Mouse (Mus musculus) erythroblast, embryonic 14.5 days (primary cell): ENCODE data around the gene Dph1. TPM values are rescaled to one million over a fixed set of nuclear protein-coding genes. Genes with fewer than 3 reads are reported as not detected.
A peak's percentile ranks its signal among the peaks of the same experiment; 100 is the strongest.

Source experiments
- H3K27me3 ChIP-seq: 2 replicates; pipeline ENCODE4 v1.6.1; 2012; ENCODE audit warnings: inconsistent platforms; ENCODE audit not compliant: control insufficient read depth
- H3K36me3 ChIP-seq: 2 replicates; pipeline ENCODE4 v1.6.1; 2012; ENCODE audit warnings: mild to moderate bottlenecking, inconsistent platforms; ENCODE audit not compliant: control insufficient read depth
- H3K4me1 ChIP-seq: 2 replicates; pipeline ENCODE4 v1.6.1; 2012; ENCODE audit warnings: inconsistent platforms; ENCODE audit not compliant: control insufficient read depth
- H3K4me3 ChIP-seq: replicated peaks from 2 replicates; pipeline ENCODE3; 2012; ENCODE audit warnings: moderate library complexity, mild to moderate bottlenecking, inconsistent platforms
- H3K9me3 ChIP-seq: 2 replicates; pipeline ENCODE4 v1.6.1; 2012; ENCODE audit warnings: low read length, inconsistent platforms, mixed read lengths; ENCODE audit not compliant: control insufficient read depth
- GATA1 ChIP-seq: IDR thresholded peaks from 2 replicates; pipeline ENCODE4 v1.6.1; 2012; ENCODE audit warnings: low read length, inconsistent platforms, mixed read lengths
- TAL1 ChIP-seq: IDR thresholded peaks from 3 replicates; pipeline ENCODE4 v1.6.1; 2012; ENCODE audit warnings: low read length, inconsistent platforms, mixed read lengths
- polyA plus RNA-seq: library from polyadenylated mRNA; stranded (reverse); fragments of >175 nt; gene quantifications from 2 replicates; pipeline ENCODE4 v1.2.3, GENCODE M21; 2012

The Dph1 gene
- polyA plus RNA-seq, 1 experiment: 1.4 TPM

- H3K4me3 ChIP-seq: no peak overlapping the region
- H3K27me3 ChIP-seq: peaks cover 97% of the 10 kb centered on the region
- no peaks in the 10 kb centered on the region for H3K36me3 ChIP-seq
- TF ChIP-seq GATA1 (no peak), TAL1 (no peak)
- peaks cover 27% of the 10 kb centered on the region for H3K4me1 ChIP-seq
- H3K9me3 ChIP-seq: peaks cover 18% of the 10 kb centered on the region; the same call in 1 of the 2 replicates
Observed at GRCm38 (mm10) chr11:75196131-75196530, 5.1 kb upstream of the Dph1 start.

GRCm38 (mm10) chr11:75194850-75195461, 3.9 kb upstream of the Dph1 start:
- H3K4me3 ChIP-seq: peak overlapping the region; percentile 7
- peaks cover 18% of the 10 kb centered on the region; the same call in 1 of the 2 replicates for H3K9me3 ChIP-seq
- peaks cover 94% of the 10 kb centered on the region for H3K27me3 ChIP-seq
- H3K4me1 ChIP-seq: peaks cover 39% of the 10 kb centered on the region
- H3K36me3 ChIP-seq: no peaks in the 10 kb centered on the region
- no peak for TF ChIP-seq TAL1
- TF ChIP-seq GATA1: no peak

DNA sequence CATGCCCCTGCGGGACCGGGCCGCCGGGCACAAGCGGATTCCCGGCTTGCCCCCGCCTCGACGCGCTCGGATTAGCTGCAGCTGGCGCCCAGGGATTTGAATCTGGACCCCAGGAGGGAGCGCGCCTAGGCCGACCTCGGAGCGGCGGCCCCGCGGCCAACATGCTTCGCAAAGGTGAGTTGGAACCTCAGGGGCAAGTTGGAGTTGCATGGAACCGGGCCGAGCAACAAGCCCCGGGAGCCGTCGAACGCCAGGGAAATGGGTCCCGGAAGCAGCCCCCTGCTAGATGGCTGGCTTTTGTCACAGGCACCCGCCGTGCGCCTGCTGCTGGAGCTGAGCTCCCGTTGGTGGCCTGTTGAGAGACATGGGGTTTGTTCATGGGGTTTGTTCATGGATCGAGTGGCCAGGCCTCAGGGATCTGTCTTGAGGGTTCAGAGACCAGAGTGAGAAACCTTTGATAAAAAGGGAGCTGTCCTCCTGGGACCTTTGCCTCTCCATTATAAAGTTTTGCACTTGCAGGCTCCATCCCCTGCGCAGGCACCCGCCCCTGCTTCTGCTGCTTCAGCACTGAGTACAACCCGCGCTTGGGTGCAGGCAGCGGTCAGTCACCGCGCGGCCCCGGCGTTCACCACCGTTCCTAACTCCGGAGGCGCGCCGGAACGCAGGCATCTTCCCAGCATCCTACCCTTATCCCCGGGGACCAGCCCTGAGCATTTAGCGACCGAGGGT, 3.2 kb upstream of the Dph1 start:
- Histone ChIP-seq H3K4me1 (peaks cover 45% of the 10 kb centered on the region), H3K4me3 (peak overlapping the region; percentile 48), H3K36me3 (no peaks in the 10 kb centered on the region), H3K9me3 (peaks cover 18% of the 10 kb centered on the region; the same call in 1 of the 2 replicates), H3K27me3 (peaks cover 88% of the 10 kb centered on the region)
- no peak for TF ChIP-seq TAL1
- no peak for TF ChIP-seq GATA1

DNA sequence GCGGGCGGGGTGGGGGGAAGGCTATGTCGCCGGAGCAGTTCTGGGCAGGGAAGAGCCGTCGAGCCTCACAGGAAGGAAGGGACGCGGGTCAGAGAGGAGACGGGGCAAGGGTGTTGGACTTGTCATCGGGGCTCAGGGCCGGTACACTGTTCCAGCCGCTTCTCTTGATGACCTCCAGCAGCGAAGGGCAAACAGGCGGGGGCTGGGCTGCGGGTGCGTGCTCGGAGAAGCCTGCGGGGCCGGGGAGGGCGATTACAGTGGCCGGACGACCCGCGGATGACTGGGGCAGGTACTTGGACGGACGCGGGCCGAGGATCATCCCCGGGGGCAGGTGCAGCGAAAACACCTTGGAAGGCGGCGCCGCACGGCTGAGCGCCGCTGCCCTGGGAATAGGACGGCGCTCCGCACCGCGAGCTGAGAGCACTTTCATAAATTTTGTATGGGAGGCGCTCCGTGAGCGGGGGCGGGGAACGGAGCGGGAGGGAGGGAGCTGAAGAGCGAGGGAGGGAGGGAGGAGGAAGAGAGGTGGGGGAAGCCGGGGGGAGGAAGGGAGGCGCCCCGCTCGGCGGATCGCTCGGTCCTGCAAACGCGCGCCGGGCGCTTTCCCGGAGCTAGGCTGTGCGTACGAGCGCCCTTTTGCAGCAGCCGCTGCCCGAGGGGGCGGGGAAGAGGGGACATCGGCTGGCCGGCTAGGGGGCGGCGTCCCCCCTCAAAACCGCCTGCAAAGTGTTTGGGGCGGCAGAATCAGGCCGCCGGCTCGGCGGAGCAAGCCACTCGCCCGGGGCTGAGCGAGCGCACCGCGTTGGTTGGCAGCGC, 2.4 kb upstream of the Dph1 start, which contains the start of gene Rtn4rl1:
Gene Rtn4rl1 (plus strand): TSS at position 528 of the 816 bp plus-strand sequence.
- Histone ChIP-seq H3K4me1 (peaks cover 52% of the 10 kb centered on the region), H3K36me3 (no peaks in the 10 kb centered on the region), H3K4me3 (peak within 1 kb of the TSS; percentile 48), H3K27me3 (peaks cover 80% of the 10 kb centered on the region), H3K9me3 (peaks cover 18% of the 10 kb centered on the region; the same call in 1 of the 2 replicates)
- TF ChIP-seq TAL1 (no peak), GATA1 (no peak)

GRCm38 (mm10) chr11:75192336-75193214, 1.5 kb upstream of the Dph1 start:
- peaks cover 50% of the 10 kb centered on the region for H3K4me1 ChIP-seq
- H3K4me3 ChIP-seq: no peak overlapping the region
- no peak for TF ChIP-seq GATA1
- TF ChIP-seq TAL1: no peak
- peaks cover 18% of the 10 kb centered on the region; the same call in 1 of the 2 replicates for H3K9me3 ChIP-seq
- H3K36me3 ChIP-seq: no peaks in the 10 kb centered on the region
- H3K27me3 ChIP-seq: peaks cover 71% of the 10 kb centered on the region

- no peak overlapping the region for H3K4me3 ChIP-seq
- no peaks in the 10 kb centered on the region for H3K36me3 ChIP-seq
- TF ChIP-seq TAL1 (no peak), GATA1 (no peak)
- peaks cover 18% of the 10 kb centered on the region; the same call in 1 of the 2 replicates for H3K9me3 ChIP-seq
- peaks cover 50% of the 10 kb centered on the region for H3K4me1 ChIP-seq
- peaks cover 64% of the 10 kb centered on the region for H3K27me3 ChIP-seq
Observed at GRCm38 (mm10) chr11:75191841-75192240, 800 bp upstream of the Dph1 start.

- peaks cover 50% of the 10 kb centered on the region for H3K4me1 ChIP-seq
- H3K4me3 ChIP-seq: peak overlapping the region; percentile 85
- peaks cover 18% of the 10 kb centered on the region; the same call in 1 of the 2 replicates for H3K9me3 ChIP-seq
- peaks cover under 1% of the 10 kb centered on the region for H3K36me3 ChIP-seq
- no peak for TF ChIP-seq GATA1
- no peak for TF ChIP-seq TAL1
- H3K27me3 ChIP-seq: peaks cover 49% of the 10 kb centered on the region
Observed at GRCm38 (mm10) chr11:75190371-75190724, 693 bp downstream of the Dph1 start.

DNA sequence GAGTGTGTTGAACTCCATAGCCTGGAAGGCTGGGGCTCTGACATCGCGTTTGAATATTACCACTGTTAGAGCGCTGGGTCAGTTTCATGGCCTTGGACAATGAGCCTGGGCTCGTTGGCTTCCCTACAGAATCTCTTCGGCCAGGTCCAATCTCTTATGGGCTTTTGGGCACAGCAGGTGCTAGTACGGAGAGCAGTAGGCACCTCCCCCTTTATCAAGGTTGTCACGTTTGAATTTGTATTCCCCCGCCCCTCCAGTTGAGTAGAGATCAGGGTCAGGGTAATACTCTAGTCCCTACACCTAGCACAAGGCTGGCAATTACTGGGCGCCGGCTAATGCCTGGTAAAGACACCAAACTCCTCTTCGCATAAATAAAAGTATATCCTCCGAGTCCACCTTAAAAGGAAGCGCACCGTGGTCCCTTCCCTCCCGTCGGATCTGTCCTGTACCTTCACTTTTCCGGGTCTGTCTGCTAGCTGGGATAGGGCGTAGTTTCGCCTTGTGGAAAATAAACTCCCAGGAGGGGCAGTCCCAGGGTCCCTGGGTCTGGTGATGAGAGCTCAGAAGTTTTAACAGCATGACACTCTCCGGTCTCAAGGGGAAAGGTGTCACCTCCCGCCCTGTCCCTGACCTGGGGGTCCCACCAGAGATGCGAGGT, 1.2 kb downstream of the Dph1 start:
- peak overlapping the region; percentile 85 for H3K4me3 ChIP-seq
- TF ChIP-seq GATA1 (no peak), TAL1 (no peak)
- H3K4me1 ChIP-seq: peaks cover 48% of the 10 kb centered on the region

More for the DNA sequence above, 1.2 kb downstream of the Dph1 start:
- peaks cover 5% of the 10 kb centered on the region for H3K36me3 ChIP-seq
- peaks cover 14% of the 10 kb centered on the region; the same call in 1 of the 2 replicates for H3K9me3 ChIP-seq
- peaks cover 44% of the 10 kb centered on the region for H3K27me3 ChIP-seq
